Mouse (Mus musculus) brain, adult 10 weeks (tissue): ENCODE measurements around the gene Gm14406. TPM values are rescaled to one million over a fixed set of nuclear protein-coding genes. Genes with fewer than 3 reads are reported as not detected.

Experiments used
- polyA plus RNA-seq: library from polyadenylated mRNA; stranded (reverse); fragments of 350-450 nt; fragmentation: Illumina TruSeq; extraction: RNeasy Lipid Tissue Mini Kit (QIAGEN cat#74804); gene quantifications from one replicate; pipeline ENCODE4 v1.2.3, GENCODE M21; 2015; ENCODE audit warnings: low read depth, low replicate concordance

The Gm14406 gene
- polyA plus RNA-seq = not detected

DNA sequence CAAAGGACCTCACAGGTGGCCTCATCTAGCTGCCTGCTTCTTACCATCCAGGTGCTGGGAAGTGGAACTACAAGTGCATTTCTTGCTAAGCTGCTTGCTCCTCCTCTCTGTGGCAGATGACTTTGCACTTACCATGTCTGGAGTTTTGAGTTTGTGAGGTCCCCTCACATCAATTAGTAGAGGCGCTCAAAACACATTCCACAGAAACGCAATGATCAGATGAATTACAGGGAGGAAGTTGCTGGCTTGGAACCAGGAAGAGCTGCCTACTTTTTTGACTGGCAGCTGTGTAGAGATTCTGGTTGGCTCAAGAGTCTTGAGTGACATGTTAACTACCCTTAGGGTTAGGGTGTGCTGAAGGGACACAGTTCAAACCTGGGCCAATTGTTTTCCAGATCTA, at the start of gene Gm14406:
TSS of gene Gm14406 (minus strand) at position 213 of the 400 bp plus-strand sequence.

Other genes starting within 250 kb of the Gm14406 start
- gene Gm14418, start 179.9 kb downstream of the Gm14406 start, polyA plus RNA-seq = 16.5 TPM
- 34.9 TPM for gene Zfp970, start 113.5 kb downstream of the Gm14406 start, polyA plus RNA-seq
- 14.9 TPM for gene Gm14403, start 80.0 kb downstream of the Gm14406 start, polyA plus RNA-seq
- 22.7 TPM for gene Gm14322, start 181.1 kb upstream of the Gm14406 start, polyA plus RNA-seq